Mouse (Mus musculus) limb, embryonic 13.5 days (tissue): ENCODE data around the gene Ankub1. TPM values are rescaled to one million over a fixed set of nuclear protein-coding genes. Genes with fewer than 3 reads are reported as not detected.
A peak's percentile ranks its signal among the peaks of the same experiment; 100 is the strongest.

Experiments
- ATAC-seq: fragments of 200-750 bp; cut with Nextera tagmentation; 2 replicates; pipeline ENCODE4 v1.8.0; 2017; ENCODE audit warnings: low read depth, moderate number of reproducible peaks, moderate TSS enrichment; ENCODE audit not compliant: low FRiP score
- H3K27ac ChIP-seq: fragments of 300-500 bp; sonication (generic); 2 replicates; pipeline ENCODE4 v1.5.1; 2015; ENCODE audit warnings: inconsistent platforms, mild to moderate bottlenecking, moderate library complexity
- H3K27me3 ChIP-seq: fragments of 300-500 bp; sonication (generic); 2 replicates; pipeline ENCODE4 v1.6.1; 2015; ENCODE audit warnings: mild to moderate bottlenecking, inconsistent platforms
- H3K36me3 ChIP-seq: fragments of 300-500 bp; sonication (generic); 2 replicates; pipeline ENCODE4 v1.6.1; 2015; ENCODE audit warnings: inconsistent platforms, mild to moderate bottlenecking, moderate library complexity
- H3K4me1 ChIP-seq: fragments of 300-500 bp; sonication (generic); 2 replicates; pipeline ENCODE4 v1.6.1; 2015; ENCODE audit warnings: inconsistent platforms
- H3K4me2 ChIP-seq: fragments of 300-500 bp; sonication (generic); replicated peaks from 2 replicates; pipeline ENCODE4 v1.6.1; 2015; ENCODE audit warnings: inconsistent platforms, mild to moderate bottlenecking, moderate library complexity
- H3K4me3 ChIP-seq: fragments of 300-500 bp; sonication (generic); 2 replicates; pipeline ENCODE4 v1.5.1; 2015; ENCODE audit warnings: moderate library complexity, mild to moderate bottlenecking, inconsistent platforms
- H3K9ac ChIP-seq: fragments of 300-500 bp; sonication (generic); 2 replicates; pipeline ENCODE4 v1.6.1; 2015; ENCODE audit warnings: mild to moderate bottlenecking, inconsistent platforms
- H3K9me3 ChIP-seq: fragments of 300-500 bp; sonication (generic); 2 replicates; pipeline ENCODE4 v1.6.1; 2016; ENCODE audit warnings: inconsistent platforms
- WGBS: fragments of 180-500 bp; shearing (Covaris S2); methylation state at CpG from one replicate; pipeline ENCODE4 v1.1.7; 2015; 5-methylcytosine and 5-hydroxymethylcytosine counted together
- microRNA-seq: library from miRNA; unstranded; fragments of <30 nt; microRNA quantifications from one replicate; pipeline ENCODE4, GENCODE M21; 2016
- polyA plus RNA-seq: library from polyadenylated mRNA; unstranded; fragments of >200 nt; fragmentation: Nextera tagmentation; extraction: Ambion mirVana; gene quantifications from 2 replicates; pipeline ENCODE4 v1.2.1, GENCODE M21; 2015

Gene Ankub1
- polyA plus RNA-seq, 1 experiment from 2014 or later: 0.09 TPM

GRCm38 (mm10) chr3:57626954-57627513, 65.6 kb downstream of the Ankub1 start:
- no peaks in the 10 kb centered on the region for H3K9me3 ChIP-seq
- no peak for ATAC-seq
- no peak overlapping the region for H3K4me3 ChIP-seq
- H3K4me2 ChIP-seq: no peak overlapping the region
- H3K27ac ChIP-seq: no peak overlapping the region
- H3K9ac ChIP-seq: no peak overlapping the region
- 76% methylated on average over 11 of the region's 11 CpGs for WGBS
- H3K4me1 ChIP-seq: no peaks in the 10 kb centered on the region
- H3K36me3 ChIP-seq: no peaks in the 10 kb centered on the region
- H3K27me3 ChIP-seq: no peaks in the 10 kb centered on the region

- no peaks in the 10 kb centered on the region for H3K27me3 ChIP-seq
- H3K4me3 ChIP-seq: peak overlapping the region; percentile 35
- peak overlapping the region; percentile 59 for H3K9ac ChIP-seq
- no peaks in the 10 kb centered on the region for H3K4me1 ChIP-seq
- ATAC-seq: peak; percentile 78
- peak overlapping the region; percentile 64 for H3K4me2 ChIP-seq
- H3K36me3 ChIP-seq: no peaks in the 10 kb centered on the region
- H3K27ac ChIP-seq: no peak overlapping the region
- H3K9me3 ChIP-seq: no peaks in the 10 kb centered on the region
- 19% methylated on average over 21 of the region's 21 CpGs for WGBS
These were observed 67.2 kb downstream of the Ankub1 start for GRCm38 (mm10) chr3:57625275-57625997.

GRCm38 (mm10) chr3:57619718-57620117, 72.9 kb downstream of the Ankub1 start:
- Histone ChIP-seq H3K9ac (no peak overlapping the region), H3K4me3 (no peak overlapping the region), H3K4me1 (no peaks in the 10 kb centered on the region), H3K4me2 (no peak overlapping the region), H3K36me3 (no peaks in the 10 kb centered on the region), H3K27me3 (no peaks in the 10 kb centered on the region), H3K27ac (no peak overlapping the region), H3K9me3 (no peaks in the 10 kb centered on the region)
- WGBS: 82% methylated on average over 4 of the region's 4 CpGs
- ATAC-seq: no peak

- Histone ChIP-seq H3K27me3 (no peaks in the 10 kb centered on the region), H3K9ac (no peak overlapping the region), H3K36me3 (no peaks in the 10 kb centered on the region), H3K4me1 (no peaks in the 10 kb centered on the region), H3K4me3 (no peak overlapping the region), H3K4me2 (no peak overlapping the region), H3K27ac (no peak overlapping the region), H3K9me3 (no peaks in the 10 kb centered on the region)
- ATAC-seq: no peak
- WGBS: 94% methylated on average over 4 of the region's 4 CpGs
These were observed 76.9 kb downstream of the Ankub1 start for GRCm38 (mm10) chr3:57615652-57616051.

GRCm38 (mm10) chr3:57612430-57612997, 80.1 kb downstream of the Ankub1 start:
- no peak overlapping the region for H3K4me2 ChIP-seq
- H3K9me3 ChIP-seq: no peaks in the 10 kb centered on the region
- H3K27ac ChIP-seq: no peak overlapping the region
- 78% methylated on average over 3 of the region's 3 CpGs for WGBS
- no peaks in the 10 kb centered on the region for H3K27me3 ChIP-seq
- no peaks in the 10 kb centered on the region for H3K36me3 ChIP-seq
- H3K9ac ChIP-seq: no peak overlapping the region
- H3K4me1 ChIP-seq: no peaks in the 10 kb centered on the region
- H3K4me3 ChIP-seq: no peak overlapping the region
- no peak for ATAC-seq

GRCm38 (mm10) chr3:57611776-57612175, 80.8 kb downstream of the Ankub1 start:
- 45% methylated on average over 7 of the region's 7 CpGs for WGBS
- Histone ChIP-seq H3K9ac (no peak overlapping the region), H3K27ac (no peak overlapping the region), H3K9me3 (no peaks in the 10 kb centered on the region), H3K36me3 (no peaks in the 10 kb centered on the region), H3K4me1 (no peaks in the 10 kb centered on the region), H3K27me3 (no peaks in the 10 kb centered on the region), H3K4me3 (no peak overlapping the region), H3K4me2 (no peak overlapping the region)
- ATAC-seq: no peak

Small RNA genes within 50 kb of the gene (microRNA-seq; reads per million reads assigned to microRNA genes)
- not detected for gene Mir6377

Other genes starting within 250 kb of the Ankub1 start
- gene Wwtr1, start 116.9 kb downstream of the Ankub1 start, polyA plus RNA-seq: 25.9 and 27.7 TPM in 2 replicates
- gene Commd2, start 41.1 kb downstream of the Ankub1 start, polyA plus RNA-seq: 78.1 and 82.5 TPM in 2 replicates
- 63.0 and 77.0 TPM in 2 replicates for gene Rnf13, start 43.3 kb upstream of the Ankub1 start, polyA plus RNA-seq
- 176 and 177 TPM in 2 replicates for gene Pfn2, start 155.3 kb upstream of the Ankub1 start, polyA plus RNA-seq